Mouse (Mus musculus): ENCODE results near the gene Olfr1420.

GRCm38 (mm10) chr19:11860966-11861365 is 25.4 kb upstream of the Olfr1420 start, which contains the start of gene Olfr1418:
- TF ChIP-seq POLR2A (IDR thresholded peaks at IDR 0.05; ENCODE audit: control insufficient read depth, low read depth, low read length) (no peak), CTCF (IDR thresholded peaks at IDR 0.05; ENCODE audit: control insufficient read depth, insufficient read depth, insufficient replicate concordance, low read depth, low read length) (no peak)
